ENCODE assay signal across 1 mouse cellular context in the genomic region with DNA sequence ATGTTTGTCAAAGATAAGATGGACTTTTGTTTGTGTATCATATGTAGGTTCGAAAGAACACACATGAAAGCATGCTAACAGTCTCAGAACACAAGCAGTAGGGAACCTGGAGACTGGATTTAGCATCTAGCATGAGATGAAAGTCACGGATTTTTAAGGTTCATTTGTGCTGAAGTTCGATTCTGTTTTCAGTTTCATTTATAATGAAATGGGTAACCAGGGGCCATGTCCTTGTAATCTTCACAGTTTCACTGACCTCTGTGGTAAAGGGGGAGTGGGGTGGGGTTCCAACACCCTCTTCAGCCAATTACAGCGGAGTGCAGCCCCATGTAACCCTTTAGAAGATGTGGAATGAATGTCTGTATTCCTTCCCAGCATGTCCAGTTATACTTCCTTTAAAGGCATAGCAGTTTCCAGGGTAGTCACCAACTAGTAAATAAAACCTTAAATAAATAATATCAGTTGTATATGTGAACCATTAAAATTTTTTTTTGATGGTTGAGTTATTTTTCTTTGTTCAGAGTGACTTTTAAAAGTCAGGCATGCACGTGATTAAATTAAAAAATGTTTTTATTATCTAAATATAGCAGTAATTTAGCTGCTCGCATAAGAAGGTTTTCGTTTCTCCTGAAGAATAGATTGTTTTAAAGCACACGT.
TF ChIP-seq lines count a peak whose summit lies in the region.

No protein-coding gene starts in this region.

TF ChIP-seq in MEL, 35 proteins besides CTCF, POLR2A, EP300 and RAD21 (continued from another document):
- TF ChIP-seq USF1 (IDR thresholded peaks at IDR 0.05; ENCODE audit: low read depth, low read length), result 0 out of 2 replicates have a peak, but pooled peaks have one; percentile 9
TF ChIP-seq in MEL: peak in this region for 7.
